Mouse (Mus musculus): ENCODE measurements around the gene Gm21190. TPM values are rescaled to one million over a fixed set of nuclear protein-coding genes. Genes with fewer than 3 reads are reported as not detected.
"Not testable (repeated sequence)": the region's sequence is repeated elsewhere in the genome, so short reads cannot be mapped to it uniquely, and the experiment has no call there.

Gene Gm21190
- polyA plus RNA-seq, 1 experiment from 2014 or later, result not detected

GRCm38 (mm10) chr5:15512236-15512635 lies 16.8 kb downstream of the Gm21190 start:
- not testable (repeated sequence) for H3K4me1 ChIP-seq, H3K36me3 ChIP-seq, H3K27ac ChIP-seq, H3K4me2 ChIP-seq, H3K9ac ChIP-seq, H3K4me3 ChIP-seq, H3K27me3 ChIP-seq, H3K9me3 ChIP-seq
- 57% methylated on average over 3 of the region's 3 CpGs for WGBS
- ATAC-seq (ENCODE audit: borderline replicate concordance, extremely low read depth, low FRiP score, low TSS enrichment), result peak; percentile 55; the same call in 1 of the 2 replicates

- not testable (repeated sequence) for H3K4me2 ChIP-seq, H3K4me1 ChIP-seq, H3K9ac ChIP-seq, H3K36me3 ChIP-seq, H3K4me3 ChIP-seq, H3K27ac ChIP-seq, H3K27me3 ChIP-seq, H3K9me3 ChIP-seq
- ATAC-seq (ENCODE audit: borderline replicate concordance, extremely low read depth, low FRiP score, low TSS enrichment), result 0 out of 2 replicates have a peak, but pooled peaks have one; percentile 39
- 79% methylated on average over 1 of the region's 1 CpGs for WGBS
Measured at GRCm38 (mm10) chr5:15509911-15510310, 19.1 kb downstream of the Gm21190 start.

GRCm38 (mm10) chr5:15508460-15509451 lies 20.3 kb downstream of the Gm21190 start:
- not testable (repeated sequence) for H3K27ac ChIP-seq; H3K27me3 ChIP-seq; H3K9ac ChIP-seq; H3K4me2 ChIP-seq; H3K4me3 ChIP-seq; H3K4me1 ChIP-seq; ATAC-seq (ENCODE audit: borderline replicate concordance, extremely low read depth, low FRiP score, low TSS enrichment); H3K9me3 ChIP-seq; H3K36me3 ChIP-seq
- 62% methylated on average over 6 of the region's 6 CpGs for WGBS

DNA sequence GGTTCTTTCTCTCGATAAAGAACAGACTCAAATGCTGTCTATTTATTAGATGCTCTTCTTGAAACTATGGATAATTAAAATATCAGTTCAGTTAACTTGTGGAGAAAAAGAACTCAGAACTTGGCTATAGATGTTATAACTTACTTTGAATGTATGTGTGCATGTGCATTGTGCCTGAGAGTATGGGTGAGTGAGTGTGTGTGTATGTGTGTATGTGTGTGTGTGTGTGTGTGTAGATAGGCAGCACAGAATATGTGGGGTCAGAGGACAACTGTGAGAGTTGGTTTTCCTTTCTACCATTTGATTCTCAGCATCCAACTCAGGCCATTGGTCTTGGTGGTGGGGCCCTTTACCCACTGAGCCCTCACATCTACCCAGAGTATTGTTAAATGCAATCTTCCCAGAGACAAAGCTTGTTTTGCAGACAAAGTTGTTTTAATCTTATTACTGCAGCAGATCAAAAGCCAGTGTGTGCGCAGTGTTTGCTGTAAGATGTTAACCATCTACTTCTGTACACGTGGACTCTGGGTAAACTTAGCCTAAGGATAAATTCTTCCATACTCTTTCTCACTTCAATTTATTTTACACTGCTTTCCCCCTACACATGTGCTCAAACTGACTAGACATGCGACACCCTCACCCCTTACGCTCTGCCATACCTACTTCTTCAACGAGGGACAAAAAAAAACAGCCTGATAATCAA lies 21.1 kb downstream of the Gm21190 start:
- H3K27ac ChIP-seq, H3K36me3 ChIP-seq, H3K27me3 ChIP-seq, H3K4me2 ChIP-seq, H3K4me1 ChIP-seq, H3K4me3 ChIP-seq, H3K9ac ChIP-seq, H3K9me3 ChIP-seq: not testable (repeated sequence)
- peak; percentile 70 for ATAC-seq (ENCODE audit: borderline replicate concordance, extremely low read depth, low FRiP score, low TSS enrichment)
- WGBS, result 58% methylated on average over 6 of the region's 6 CpGs

DNA sequence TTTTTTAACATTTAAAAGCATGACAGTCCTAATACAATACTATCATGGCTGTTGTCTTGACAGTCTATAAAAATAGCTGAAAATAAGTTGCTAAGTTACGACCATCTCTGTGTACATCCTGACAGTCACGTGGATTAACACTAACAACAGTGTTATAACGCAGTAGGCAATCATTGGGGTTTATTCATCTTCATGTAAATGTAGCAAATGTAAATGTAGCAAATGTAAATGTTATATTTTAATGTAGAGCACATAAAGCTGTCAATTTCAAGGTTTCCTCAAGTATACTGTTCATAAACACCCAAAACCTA lies 21.8 kb downstream of the Gm21190 start:
- Histone ChIP-seq H3K27me3 (no peaks in the 10 kb centered on the region), H3K27ac (no peak overlapping the region), H3K4me3 (no peak overlapping the region), H3K4me1 (no peaks in the 10 kb centered on the region), H3K36me3 (no peaks in the 10 kb centered on the region), H3K9me3 (peaks cover 7% of the 10 kb centered on the region; the same call in 1 of the 2 replicates), H3K4me2 (no peak overlapping the region), H3K9ac (no peak overlapping the region)
- ATAC-seq (ENCODE audit: borderline replicate concordance, extremely low read depth, low FRiP score, low TSS enrichment), result no peak
- 71% methylated on average over 3 of the region's 3 CpGs for WGBS

- no peak overlapping the region for H3K9ac ChIP-seq
- H3K4me3 ChIP-seq, result peak overlapping the region; percentile 3; the same call in 1 of the 2 replicates
Measured at GRCm38 (mm10) chr5:15506575-15507308, 22.3 kb downstream of the Gm21190 start.

DNA sequence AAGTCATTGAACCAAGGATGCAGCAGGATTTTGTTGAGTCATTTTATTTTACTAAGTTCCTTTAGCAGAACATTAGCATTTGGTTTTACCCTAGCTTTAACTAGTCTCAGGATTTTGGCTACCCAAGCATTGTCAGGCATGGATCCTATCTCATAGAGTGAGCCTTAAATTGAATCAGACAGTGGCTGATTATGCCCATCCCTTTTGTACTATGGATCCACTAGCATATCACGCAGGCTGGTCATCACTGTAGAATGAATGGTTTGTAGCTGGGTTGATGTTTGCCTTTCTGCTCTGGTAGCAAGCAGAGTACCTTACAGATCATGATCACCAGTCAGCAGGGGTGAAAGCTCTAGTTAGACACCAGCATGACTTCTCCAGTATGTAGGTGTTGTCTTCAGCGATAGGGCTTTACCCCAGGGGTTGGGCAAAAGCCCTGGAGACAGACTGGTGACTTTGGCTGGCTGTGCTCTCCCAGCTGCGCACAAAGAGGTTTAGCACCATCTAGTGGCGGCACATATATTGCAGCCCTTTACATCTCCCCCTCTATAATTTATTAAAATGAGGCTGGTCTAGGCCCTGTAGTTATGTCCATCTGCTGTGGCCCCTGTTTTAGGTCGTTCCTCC lies 30.1 kb downstream of the Gm21190 start:
- H3K27me3 ChIP-seq, H3K4me1 ChIP-seq, H3K4me2 ChIP-seq, H3K9ac ChIP-seq, H3K9me3 ChIP-seq, H3K27ac ChIP-seq, H3K36me3 ChIP-seq, H3K4me3 ChIP-seq: not testable (repeated sequence)
- peak; percentile 76 for ATAC-seq (ENCODE audit: borderline replicate concordance, extremely low read depth, low FRiP score, low TSS enrichment)
- WGBS, result 34% methylated on average over 5 of the region's 5 CpGs

More at GRCm38 (mm10) chr5:15506575-15507308, 22.3 kb downstream of the Gm21190 start:
- H3K4me2 ChIP-seq, result peak overlapping the region; percentile 18
- H3K27ac ChIP-seq, result no peak overlapping the region
- no peaks in the 10 kb centered on the region for H3K4me1 ChIP-seq
- H3K9me3 ChIP-seq, result peaks cover 7% of the 10 kb centered on the region; the same call in 1 of the 2 replicates
- no peaks in the 10 kb centered on the region for H3K27me3 ChIP-seq
- no peak; the same call in 1 of the 2 replicates for ATAC-seq (ENCODE audit: borderline replicate concordance, extremely low read depth, low FRiP score, low TSS enrichment)
- H3K36me3 ChIP-seq, result no peaks in the 10 kb centered on the region
- 42% methylated on average over 16 of the region's 16 CpGs for WGBS

DNA sequence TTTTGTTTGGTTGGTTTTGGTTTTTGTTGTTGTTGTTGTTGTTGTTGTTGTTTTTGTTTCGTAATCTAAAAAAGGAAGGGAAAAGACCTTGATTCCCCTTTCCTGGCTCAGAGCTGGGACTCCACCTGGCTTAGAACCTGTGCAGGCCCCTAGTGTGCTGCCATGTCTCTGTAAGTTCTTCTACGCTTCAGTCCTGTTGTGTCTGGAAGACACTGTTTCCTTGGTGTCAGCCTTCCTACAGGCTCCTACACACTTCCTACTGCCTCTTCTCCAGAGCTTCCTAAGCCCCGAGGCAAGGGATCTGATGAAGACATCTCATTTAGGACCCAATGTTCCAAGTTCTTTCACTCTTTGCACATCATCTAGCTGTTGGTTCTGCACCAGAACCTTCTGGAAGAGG lies 30.7 kb downstream of the Gm21190 start:
- not testable (repeated sequence) for H3K4me3 ChIP-seq; H3K27me3 ChIP-seq; H3K4me1 ChIP-seq; H3K9me3 ChIP-seq; ATAC-seq (ENCODE audit: borderline replicate concordance, extremely low read depth, low FRiP score, low TSS enrichment); H3K36me3 ChIP-seq; H3K27ac ChIP-seq; H3K4me2 ChIP-seq; H3K9ac ChIP-seq
- WGBS, result 70% methylated on average over 3 of the region's 3 CpGs

DNA sequence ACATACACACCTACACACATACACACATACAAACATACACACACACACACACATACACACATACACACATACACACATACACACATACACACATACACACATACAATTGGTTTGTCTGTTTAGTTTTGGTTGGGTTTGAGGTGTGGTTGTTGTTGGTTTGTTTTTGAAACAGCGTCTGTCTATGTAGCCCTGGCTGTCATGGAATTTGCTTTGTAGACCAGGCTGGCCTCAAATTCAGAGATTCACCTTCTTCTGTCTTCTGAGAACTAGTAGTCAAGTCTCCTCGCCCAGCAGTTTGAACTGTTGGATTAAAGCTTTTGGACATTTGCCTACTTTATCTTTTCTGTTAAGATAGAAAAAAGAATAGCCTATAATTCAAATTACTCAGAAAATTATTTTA lies 38.1 kb downstream of the Gm21190 start:
- H3K9me3 ChIP-seq, H3K4me3 ChIP-seq, H3K36me3 ChIP-seq, H3K27me3 ChIP-seq, H3K4me1 ChIP-seq, H3K9ac ChIP-seq, H3K4me2 ChIP-seq, H3K27ac ChIP-seq: not testable (repeated sequence)
- ATAC-seq (ENCODE audit: borderline replicate concordance, extremely low read depth, low FRiP score, low TSS enrichment), result peak; percentile 57
- 58% methylated on average over 2 of the region's 2 CpGs for WGBS

DNA sequence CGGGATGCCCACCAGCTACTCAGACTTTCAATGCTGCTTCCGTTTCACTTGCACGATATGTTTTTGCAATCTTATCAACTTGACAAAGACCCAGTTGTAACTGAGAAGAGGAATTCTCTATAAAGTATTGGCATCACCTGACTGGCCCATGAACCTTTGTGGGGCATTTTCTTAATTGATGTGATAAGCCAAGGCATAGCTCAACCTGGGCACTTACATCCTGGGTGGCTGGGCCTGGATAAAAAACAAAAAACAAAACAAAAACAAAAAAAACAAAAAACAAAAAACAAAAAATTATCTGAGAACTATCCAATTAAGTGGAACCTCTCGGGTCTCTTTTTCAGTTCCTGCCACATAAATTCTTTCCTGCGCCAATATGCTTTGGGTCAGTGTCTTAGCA lies 40.3 kb downstream of the Gm21190 start:
- WGBS, result 83% methylated on average over 5 of the region's 5 CpGs
- H3K9ac ChIP-seq, result no peak overlapping the region

DNA sequence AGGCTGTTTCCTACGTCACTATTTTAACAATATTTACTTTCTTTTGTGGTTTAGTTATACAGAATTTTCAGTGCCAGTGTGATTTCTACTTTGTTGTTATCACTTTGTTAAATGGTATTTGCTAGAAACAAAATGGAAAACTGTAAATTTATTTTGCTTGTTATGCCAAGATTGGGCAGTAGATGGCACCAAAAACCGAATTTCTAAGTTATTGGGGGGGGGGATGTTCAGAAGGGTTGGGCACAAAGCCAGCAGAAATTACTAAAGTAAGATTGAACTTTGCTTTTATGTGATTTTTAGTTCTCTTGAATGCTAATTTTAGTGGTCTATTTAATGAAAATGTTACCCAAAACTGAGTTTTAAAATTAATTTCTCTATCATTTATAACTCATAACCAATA lies 44.4 kb downstream of the Gm21190 start:
- H3K9ac ChIP-seq; H3K4me3 ChIP-seq; H3K4me2 ChIP-seq; ATAC-seq (ENCODE audit: borderline replicate concordance, extremely low read depth, low FRiP score, low TSS enrichment); H3K27me3 ChIP-seq; H3K36me3 ChIP-seq; H3K4me1 ChIP-seq; H3K27ac ChIP-seq: not testable (repeated sequence)
- WGBS, result 21% methylated on average over 2 of the region's 2 CpGs
- H3K9me3 ChIP-seq, result peaks cover 16% of the 10 kb centered on the region; the same call in 1 of the 2 replicates

More for the DNA sequence above, 40.3 kb downstream of the Gm21190 start:
- no peak overlapping the region for H3K4me3 ChIP-seq
- no peaks in the 10 kb centered on the region for H3K4me1 ChIP-seq
- H3K9me3 ChIP-seq, result peaks cover 7% of the 10 kb centered on the region; the same call in 1 of the 2 replicates
- H3K27ac ChIP-seq, result no peak overlapping the region
- H3K4me2 ChIP-seq, result no peak overlapping the region
- ATAC-seq (ENCODE audit: borderline replicate concordance, extremely low read depth, low FRiP score, low TSS enrichment), result no peak
- H3K36me3 ChIP-seq, result no peaks in the 10 kb centered on the region
- no peaks in the 10 kb centered on the region for H3K27me3 ChIP-seq

Measured in lung, embryonic 15.5 days (tissue).